Mouse (Mus musculus) urinary bladder, adult 2 months (tissue): ENCODE data around the gene Zfp990. TPM values are rescaled to one million over a fixed set of nuclear protein-coding genes. Genes with fewer than 3 reads are reported as not detected.
"Not testable (repeated sequence)": the region's sequence is repeated elsewhere in the genome, so short reads cannot be mapped to it uniquely, and the experiment has no call there.

Experiments
- DNase-seq: peaks from one replicate; pipeline ENCODE4 v3.0.0; 2022; ENCODE audit warnings: low spot score
- polyA plus RNA-seq: library from polyadenylated mRNA; depleted of rRNA; stranded (reverse); fragments of >200 nt; gene quantifications from 2 replicates; pipeline ENCODE4 v1.2.3, GENCODE M21; 2012; rRNA removed

The Zfp990 gene
- polyA plus RNA-seq, result not detected in 2 replicates

DNA sequence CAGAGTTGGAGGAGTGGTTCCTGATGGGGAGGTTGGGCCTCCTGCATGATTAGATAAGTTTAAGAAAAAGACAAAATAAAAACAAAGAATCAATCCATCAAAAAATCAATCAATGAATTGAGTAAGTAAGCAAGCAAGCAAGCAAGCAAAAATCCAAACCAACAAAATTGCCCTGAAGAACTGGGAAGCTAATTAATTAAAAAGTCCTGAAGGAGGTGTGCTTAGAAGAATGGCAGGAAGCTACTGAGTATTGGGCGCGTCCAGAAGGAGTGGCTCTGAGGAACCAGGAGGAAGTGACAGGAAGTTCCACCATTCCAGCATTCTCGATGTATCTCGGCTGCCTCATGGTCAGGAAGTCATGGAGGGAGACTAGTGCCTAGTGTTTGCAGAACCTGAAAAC is at the start of gene Zfp990:
TSS of gene Zfp990 (plus strand) at position 301 of the 400 bp plus-strand sequence.
- DNase-seq, result not testable (repeated sequence)

- not testable (repeated sequence) for DNase-seq
Observed at GRCm38 (mm10) chr4:145463553-145464253, 46.9 kb upstream of the Zfp990 start.

DNA sequence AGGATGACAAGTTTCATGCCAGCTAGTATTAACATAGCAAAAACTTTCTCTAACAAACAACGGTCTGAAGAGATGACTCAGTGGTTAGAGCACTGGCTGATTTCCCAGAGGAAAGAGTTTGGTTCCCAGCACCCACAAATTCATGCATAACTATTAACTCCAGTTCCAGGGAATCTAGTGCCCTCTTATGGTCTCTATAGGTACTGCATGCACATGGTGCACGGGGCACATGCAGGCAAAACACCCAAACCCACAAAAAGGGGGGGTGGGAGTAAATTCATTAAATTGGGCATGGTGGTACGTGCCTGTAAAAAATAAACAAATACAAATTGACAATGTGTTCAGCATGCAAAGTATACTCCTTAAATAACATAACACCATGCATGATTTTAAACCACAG is 32.4 kb upstream of the Zfp990 start:
- DNase-seq, result no peak

- DNase-seq, result not testable (repeated sequence)
Observed at GRCm38 (mm10) chr4:145480699-145481098, 29.9 kb upstream of the Zfp990 start.

DNA sequence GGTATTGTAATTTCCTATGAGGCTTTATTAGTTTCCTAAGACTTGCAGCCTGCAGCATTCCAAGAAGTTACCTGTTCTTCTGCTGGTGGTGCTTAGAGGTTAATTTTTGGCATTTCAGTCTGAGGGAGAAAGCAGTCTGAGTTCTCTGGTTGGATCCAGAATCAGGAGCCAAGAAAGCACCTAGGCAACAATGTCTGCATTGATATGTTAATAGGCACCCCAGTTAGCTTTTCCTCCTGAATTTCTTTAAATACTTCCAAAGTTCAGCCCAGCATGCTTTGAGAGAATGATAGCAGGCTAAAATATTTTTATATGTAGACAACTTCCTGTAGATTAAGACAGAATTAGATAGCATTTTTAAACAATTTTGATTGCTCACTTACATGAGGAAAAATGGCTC is 21.2 kb upstream of the Zfp990 start:
- no peak for DNase-seq

- DNase-seq, result no peak
Observed at GRCm38 (mm10) chr4:145492132-145492531, 18.4 kb upstream of the Zfp990 start.

DNA sequence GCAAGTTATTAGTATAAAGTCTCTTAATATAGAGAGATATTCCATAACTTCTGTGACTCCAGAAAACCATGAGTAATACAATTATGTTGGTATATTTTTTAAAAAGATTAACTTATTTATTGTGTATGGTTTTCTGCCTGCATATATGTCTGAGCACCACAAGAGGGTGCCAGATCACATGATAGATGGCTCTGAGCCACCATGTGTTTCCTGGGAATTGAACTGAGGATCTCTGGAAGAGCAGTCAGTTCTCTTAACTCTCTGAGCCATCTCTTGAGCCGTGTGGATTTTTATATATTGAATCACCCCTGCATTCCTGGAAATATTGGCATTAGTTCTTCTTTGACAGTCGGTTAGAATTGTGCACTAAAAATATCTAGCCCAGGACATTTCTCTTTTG is 17.2 kb upstream of the Zfp990 start:
- DNase-seq, result not testable (repeated sequence)

GRCm38 (mm10) chr4:145514637-145515036 is 4.1 kb downstream of the Zfp990 start:
- DNase-seq, result not testable (repeated sequence)

GRCm38 (mm10) chr4:145515776-145516565 is 5.4 kb downstream of the Zfp990 start:
- not testable (repeated sequence) for DNase-seq

DNA sequence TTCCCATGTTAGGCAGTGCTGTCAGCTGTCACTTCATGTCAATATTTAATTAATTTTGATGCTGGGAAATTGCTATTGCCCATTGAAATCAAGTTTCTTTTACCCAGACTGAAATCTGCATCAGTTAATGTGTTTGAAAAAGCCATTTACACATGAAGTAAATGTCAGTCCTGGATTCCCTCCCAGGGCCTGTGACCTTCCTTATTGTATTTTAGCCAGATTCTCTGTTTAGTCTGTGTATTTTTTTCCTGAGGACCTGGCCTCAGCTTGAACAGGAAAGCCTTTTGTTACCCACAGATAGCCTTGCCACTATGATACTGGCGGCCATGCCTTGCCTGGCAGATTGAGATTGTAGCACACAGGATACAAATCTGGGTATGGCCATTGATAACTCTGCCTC is 6.8 kb downstream of the Zfp990 start:
- DNase-seq, result not testable (repeated sequence)

DNA sequence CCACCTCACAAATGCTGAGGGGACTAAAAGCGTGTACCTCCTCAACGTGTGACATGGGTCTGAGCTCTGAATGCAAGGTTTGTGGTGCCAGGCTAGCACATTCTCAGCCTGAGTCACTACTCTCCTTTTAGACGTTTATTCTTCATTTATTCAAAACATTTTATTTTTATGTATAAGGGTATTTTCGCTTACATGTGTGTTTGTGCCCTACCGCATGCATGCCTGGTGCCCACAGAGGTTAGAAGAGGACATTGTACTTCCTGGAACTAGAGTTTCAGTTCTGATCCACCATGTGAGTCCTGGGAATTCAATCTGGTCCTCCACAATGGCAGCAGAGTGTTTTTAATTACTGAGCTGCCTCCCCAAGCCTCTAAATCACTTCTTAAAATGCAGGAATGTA is 33.3 kb downstream of the Zfp990 start:
- DNase-seq, result not testable (repeated sequence)

GRCm38 (mm10) chr4:145545106-145545505 is 34.5 kb downstream of the Zfp990 start:
- not testable (repeated sequence) for DNase-seq

DNA sequence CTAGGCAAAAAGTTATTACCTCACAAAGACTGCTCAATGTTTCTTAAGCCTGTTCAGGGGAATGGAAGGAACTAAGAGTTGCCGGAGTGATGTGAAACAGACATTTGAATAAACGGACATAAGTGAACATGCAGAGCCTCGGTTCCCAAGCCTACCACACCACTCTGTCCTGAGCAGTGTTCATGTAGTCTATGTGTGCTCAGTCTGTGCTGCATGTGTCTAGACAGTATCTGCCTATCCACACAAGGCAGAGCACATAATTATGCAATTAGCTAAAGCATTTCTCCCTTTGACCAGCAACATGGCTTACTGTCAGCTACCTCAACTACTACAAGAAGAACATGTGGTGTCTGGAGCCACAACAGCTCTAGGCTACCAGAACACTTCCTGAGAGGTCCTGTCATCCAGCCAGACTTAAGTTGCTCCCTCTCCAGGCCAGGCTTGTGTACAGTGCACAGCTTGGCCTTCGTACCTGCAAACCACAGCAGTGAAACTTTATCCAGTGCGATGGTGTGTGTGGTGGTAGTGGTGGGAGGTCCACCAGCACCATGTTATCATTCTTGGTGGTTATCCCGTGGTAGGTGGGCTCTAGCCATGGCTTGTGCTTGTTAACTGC is 35.3 kb downstream of the Zfp990 start:
- not testable (repeated sequence) for DNase-seq

DNA sequence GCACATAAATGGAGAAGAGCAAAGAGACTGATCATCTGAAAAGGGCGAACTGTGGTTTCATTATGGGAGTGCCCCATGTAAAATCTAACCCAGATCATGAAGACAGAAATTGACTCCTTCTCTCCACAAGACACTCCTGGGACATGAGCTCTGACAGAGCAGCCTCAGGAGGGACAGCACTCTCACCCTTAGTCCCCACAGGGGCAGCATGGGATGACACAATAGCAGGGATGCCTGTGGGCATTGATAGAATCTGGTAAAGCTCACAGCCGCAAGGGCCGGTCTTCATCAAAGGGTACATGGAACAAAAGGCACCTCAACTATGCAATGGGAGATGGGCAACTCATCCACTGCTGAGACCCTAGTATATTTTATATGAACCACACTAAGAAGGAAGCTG is 35.9 kb downstream of the Zfp990 start:
- DNase-seq, result not testable (repeated sequence)

- DNase-seq, result no peak
Observed at GRCm38 (mm10) chr4:145556680-145557079, 46.1 kb downstream of the Zfp990 start.

GRCm38 (mm10) chr4:145559505-145560099 is 49.0 kb downstream of the Zfp990 start:
- DNase-seq, result no peak

DNA sequence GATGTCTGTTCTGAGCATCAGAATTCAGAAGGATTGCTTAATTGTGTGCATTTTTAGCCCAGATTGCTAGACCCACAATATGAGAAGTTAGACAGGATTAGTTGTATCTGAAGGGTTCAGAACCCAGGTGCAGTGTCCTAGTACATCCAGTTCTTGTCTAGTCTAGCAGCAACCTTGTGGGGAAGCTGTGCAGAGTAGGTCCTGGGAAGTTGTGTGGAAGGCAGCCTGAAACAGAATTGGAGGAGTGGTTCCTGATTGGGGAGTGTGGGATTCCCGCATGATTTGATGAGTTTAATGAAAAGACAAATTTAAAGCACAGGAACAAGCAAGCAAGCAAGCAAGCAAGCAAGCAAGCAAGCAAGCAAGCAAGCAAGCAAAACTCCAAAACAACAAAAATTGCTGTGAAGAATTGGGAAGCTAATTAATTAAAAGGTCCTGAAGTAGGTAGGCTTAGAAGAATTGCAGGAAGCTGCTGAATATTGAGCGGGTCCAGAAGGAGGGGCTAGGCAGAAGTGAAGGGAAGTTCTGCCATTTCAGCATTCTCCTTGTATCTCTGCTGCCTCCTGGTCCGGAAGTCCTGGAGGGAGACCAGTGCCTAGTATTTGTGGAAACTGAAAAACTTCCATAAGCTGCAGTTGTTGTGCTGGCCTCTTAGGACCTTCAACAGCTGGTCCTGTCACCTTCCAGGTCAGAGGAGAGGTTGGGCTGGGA is 53.7 kb downstream of the Zfp990 start:
- no peak for DNase-seq

DNA sequence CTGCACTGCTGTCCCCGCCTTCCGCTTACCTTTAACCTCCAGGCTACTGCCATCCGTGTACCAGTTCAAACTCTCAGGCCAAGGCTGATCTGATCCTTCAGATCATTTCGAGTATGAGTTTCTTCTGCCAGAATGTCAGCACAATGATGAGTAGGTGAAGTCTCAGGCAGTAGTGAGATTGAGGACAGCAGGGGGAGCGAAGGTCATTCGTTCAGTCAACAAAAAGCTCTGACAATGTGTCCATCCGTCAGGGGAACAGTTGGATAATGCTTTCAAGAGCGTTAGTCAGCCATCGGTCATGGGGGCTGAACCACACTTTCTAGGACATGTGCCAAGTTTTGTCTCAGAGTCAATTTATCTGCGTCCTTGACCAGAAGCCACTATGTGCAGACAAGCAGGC is 59.9 kb downstream of the Zfp990 start:
- not testable (repeated sequence) for DNase-seq

DNA sequence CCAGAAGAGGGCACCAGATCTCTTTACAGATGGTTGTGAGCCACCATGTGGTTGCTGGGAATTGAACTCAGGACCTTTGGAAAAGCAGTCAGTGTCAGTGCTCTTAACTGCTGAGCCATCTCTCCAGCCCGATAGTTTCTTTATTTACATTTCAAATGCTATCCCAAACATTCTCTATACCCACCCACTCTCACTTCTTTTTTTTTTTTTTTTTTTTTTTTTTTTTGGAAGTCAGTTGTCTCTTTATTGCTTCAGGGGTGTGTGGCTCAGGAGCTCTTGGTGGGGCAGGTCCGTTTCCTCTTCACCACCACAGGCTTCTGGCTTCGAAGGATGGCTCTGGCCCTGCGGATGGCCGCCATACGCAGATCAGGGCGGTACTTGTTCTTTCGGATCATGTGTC is 66.1 kb downstream of the Zfp990 start:
- not testable (repeated sequence) for DNase-seq

- not testable (repeated sequence) for DNase-seq
Observed at GRCm38 (mm10) chr4:145580333-145580732, 69.8 kb downstream of the Zfp990 start.

DNA sequence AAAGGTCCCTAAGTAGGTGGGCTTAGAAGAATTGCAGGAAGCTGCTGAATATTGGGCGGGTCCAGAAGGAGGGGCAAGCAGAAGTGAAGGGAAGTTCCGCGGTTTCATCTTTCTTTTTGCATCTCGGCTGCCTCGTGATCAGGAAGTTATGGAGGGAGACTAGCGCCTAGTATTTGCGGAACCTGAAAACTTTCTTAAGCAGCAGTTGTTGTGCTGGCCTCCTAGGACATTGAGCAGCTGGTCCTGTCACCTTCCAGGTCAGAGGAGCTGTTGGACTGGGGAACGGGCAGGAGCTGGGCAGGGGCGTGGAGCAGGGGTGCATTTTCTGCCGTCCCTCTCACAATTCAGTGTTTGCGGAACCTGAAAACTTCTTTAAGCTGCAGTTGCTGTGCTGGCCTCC is 74.5 kb downstream of the Zfp990 start, which contains the start of gene Gm13212:
TSS of gene Gm13212 (plus strand) at position 89 of the 400 bp plus-strand sequence.
- not testable (repeated sequence) for DNase-seq
